Mouse (Mus musculus) CH12.LX (cell line): Measurements from ENCODE around the gene 1700021F05Rik.

Experiments used
- BHLHE40 ChIP-seq: IDR thresholded peaks from 2 replicates; pipeline ENCODE4 v1.6.1; 2011; ENCODE audit warnings: mild to moderate bottlenecking, low read depth, low read length, improper control_type of control experiment
- CHD1 ChIP-seq: IDR thresholded peaks from 2 replicates; pipeline ENCODE4 v1.6.1; 2012; ENCODE audit warnings: low read depth, low read length, improper control_type of control experiment, inconsistent platforms
- CHD2 ChIP-seq: IDR thresholded peaks from 2 replicates; pipeline ENCODE4 v1.6.1; 2011; ENCODE audit warnings: low read length, improper control_type of control experiment
- CTCF ChIP-seq, 2 experiments: IDR thresholded peaks in 1 of 2; conservative IDR thresholded peaks in 1 of 2; 2 replicates each; pipeline ENCODE4 v1.5.1; 2011 to 2012; ENCODE audit warnings: low read depth in 2 of 2, low read length in 2 of 2, improper control_type of control experiment in 1 of 2, inconsistent platforms in 1 of 2, mild to moderate bottlenecking in 1 of 2, moderate library complexity in 1 of 2
- EP300 ChIP-seq: IDR thresholded peaks from 2 replicates; pipeline ENCODE4 v1.6.1; 2011; ENCODE audit warnings: low read length, improper control_type of control experiment
- IRF4 ChIP-seq: IDR thresholded peaks from 2 replicates; pipeline ENCODE4 v1.6.1; 2014; ENCODE audit warnings: low read depth, mild to moderate bottlenecking, inconsistent platforms, low read length, improper control_type of control experiment
- MAX ChIP-seq: IDR thresholded peaks from 2 replicates; pipeline ENCODE4 v1.6.1; 2011; ENCODE audit warnings: low read length, improper control_type of control experiment
- POLR2A ChIP-seq: IDR thresholded peaks from 2 replicates; pipeline ENCODE4 v1.6.1; 2011; ENCODE audit warnings: low read depth, mild to moderate bottlenecking, improper control_type of control experiment, low read length
- POLR2AphosphoS2 ChIP-seq: IDR thresholded peaks from 2 replicates; pipeline ENCODE4 v1.6.1; 2011; ENCODE audit warnings: low read depth, low read length, improper control_type of control experiment
- TBP ChIP-seq: conservative IDR thresholded peaks from 2 replicates; pipeline ENCODE4 v1.6.1; 2011; ENCODE audit warnings: low read depth, low read length, improper control_type of control experiment
- USF2 ChIP-seq: conservative IDR thresholded peaks from 2 replicates; pipeline ENCODE4 v1.6.1; 2011; ENCODE audit warnings: low read depth, low read length, improper control_type of control experiment
- ZC3H11A ChIP-seq: IDR thresholded peaks from 2 replicates; pipeline ENCODE4 v1.6.1; 2012; ENCODE audit warnings: low read depth, mild to moderate bottlenecking, inconsistent platforms, low read length, improper control_type of control experiment
- ZMIZ1 ChIP-seq: IDR thresholded peaks from 2 replicates; pipeline ENCODE4 v1.6.1; 2012; ENCODE audit warnings: low read depth, mild to moderate bottlenecking, inconsistent platforms, low read length, improper control_type of control experiment

GRCm38 (mm10) chr10:43537652-43538051, 3.1 kb downstream of the 1700021F05Rik start:
- TF ChIP-seq POLR2A (no peak), CTCF (conservative IDR thresholded peaks at IDR 0.05 in 1 of 2, IDR thresholded peaks at IDR 0.05 in 1 of 2; ENCODE audit: low read depth in 2 of 2, low read length in 2 of 2) (no peak), POLR2AphosphoS2 (no peak), IRF4 (no peak), ZMIZ1 (no peak), EP300 (no peak), CHD1 (no peak), MAX (no peak), TBP (no peak), CHD2 (no peak), BHLHE40 (no peak), USF2 (no peak), ZC3H11A (no peak)
